Mouse (Mus musculus) ES-E14 (cell line): ENCODE data around the gene Ttyh2. TPM values are rescaled to one million over a fixed set of nuclear protein-coding genes. Genes with fewer than 3 reads are reported as not detected.
A peak's percentile ranks its signal among the peaks of the same experiment; 100 is the strongest.

Experiments
- DNase-seq: peaks from one replicate; pipeline ENCODE4 v3.0.0-alpha.2; 2013; ENCODE audit warnings: low read depth, low spot score
- H3K27ac ChIP-seq: 2 replicates; pipeline ENCODE4 v1.5.1; 2012; ENCODE audit warnings: low read depth, mild to moderate bottlenecking, low read length, moderate library complexity, mixed read lengths; ENCODE audit not compliant: poor library complexity, insufficient read depth, severe bottlenecking
- H3K36me3 ChIP-seq: 2 replicates; pipeline ENCODE4 v1.6.1; 2012; ENCODE audit warnings: mild to moderate bottlenecking, low read length, moderate library complexity, mixed read lengths; ENCODE audit not compliant: control insufficient read depth, poor library complexity, insufficient read depth, severe bottlenecking
- H3K4me1 ChIP-seq, 2 experiments: fragments of 150-350 bp in 1 of 2; sonication (generic) in 1 of 2; 2 replicates each; pipeline ENCODE4 v1.6.1; 2012; ENCODE audit warnings: low read length in 2 of 2, mild to moderate bottlenecking in 1 of 2, mixed read lengths in 1 of 2; ENCODE audit not compliant: control insufficient read depth in 2 of 2, insufficient read depth in 2 of 2, poor library complexity in 1 of 2
- H3K4me3 ChIP-seq, 2 experiments: fragments of 150-350 bp in 1 of 2; sonication (generic) in 1 of 2; 2 replicates each; pipeline ENCODE4 v1.5.1; 2012; ENCODE audit warnings: low read length in 2 of 2, low read depth in 1 of 2, mild to moderate bottlenecking in 1 of 2, mixed read lengths in 1 of 2; ENCODE audit not compliant: insufficient read depth in 1 of 2, poor library complexity in 1 of 2, severe bottlenecking in 1 of 2
- H3K9ac ChIP-seq: 2 replicates; pipeline ENCODE4 v1.6.1; 2012; ENCODE audit warnings: low read depth, mild to moderate bottlenecking, low read length, mixed read lengths; ENCODE audit not compliant: poor library complexity, insufficient read depth, severe bottlenecking
- H3K9me3 ChIP-seq: fragments of 150-350 bp; sonication (generic); 2 replicates; pipeline ENCODE4 v1.6.1; 2012; ENCODE audit warnings: low read depth, mild to moderate bottlenecking, low read length; ENCODE audit not compliant: control insufficient read depth, insufficient read depth
- CHD2 ChIP-seq: IDR thresholded peaks from 2 replicates; pipeline ENCODE4 v1.6.1; 2014; ENCODE audit warnings: mild to moderate bottlenecking, low read depth, low read length, inconsistent platforms
- HCFC1 ChIP-seq: IDR thresholded peaks from 2 replicates; pipeline ENCODE4 v1.6.1; 2012; ENCODE audit warnings: low read length, inconsistent platforms, borderline replicate concordance; ENCODE audit not compliant: insufficient read depth
- MAFK ChIP-seq: IDR thresholded peaks from 2 replicates; pipeline ENCODE4 v1.6.1; 2014; ENCODE audit warnings: mild to moderate bottlenecking, low read depth, low read length, inconsistent platforms; ENCODE audit not compliant: insufficient read depth
- ZC3H11A ChIP-seq: IDR thresholded peaks from 2 replicates; pipeline ENCODE4 v1.6.1; 2012; ENCODE audit warnings: low read depth, mild to moderate bottlenecking, inconsistent platforms, low read length, borderline replicate concordance
- ZNF384 ChIP-seq: IDR thresholded peaks from 2 replicates; pipeline ENCODE4 v1.6.1; 2012; ENCODE audit warnings: low read depth, low read length, inconsistent platforms
- in situ Hi-C, 2 experiments: fragments of 600-800 bp; cut with MboI; formaldehyde crosslinking; loops; one replicate each; pipeline ENCODE4 v1.15.1; 2025; ENCODE audit warnings: low sequenced_read_pairs in 2 of 2, inconsistent platforms in 1 of 2; ENCODE audit not compliant: unreplicated experiment in 2 of 2
- total RNA-seq: library from RNA; depleted of rRNA; stranded (reverse); fragments of 300-350 nt; gene quantifications from 2 replicates; pipeline ENCODE4 v1.2.3, GENCODE M21; 2012

Ttyh2 gene
- total RNA-seq, 1 experiment = 16.7 TPM

DNA sequence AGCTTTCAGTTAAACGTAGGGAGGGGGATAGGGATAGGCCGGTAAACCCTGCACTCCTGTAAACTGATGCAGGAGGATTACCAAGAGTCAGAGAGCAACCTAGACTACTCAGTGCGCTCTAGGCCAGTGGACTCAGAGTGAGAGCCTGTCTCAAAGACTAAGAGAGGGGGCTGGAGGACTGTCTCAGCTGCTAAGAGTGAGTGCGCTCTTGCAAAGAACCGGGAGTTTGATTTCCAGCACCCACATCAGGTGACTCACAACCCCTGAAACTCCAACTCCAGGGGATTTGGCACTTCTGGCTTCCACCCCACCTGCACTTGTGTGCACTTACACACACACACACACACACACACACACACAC is 52.6 kb downstream of the Ttyh2 start:
- TF ChIP-seq HCFC1 (no peak), ZC3H11A (no peak), ZNF384 (no peak)
- DNase-seq = no peak
- Histone ChIP-seq H3K9ac (no peak overlapping the region), H3K4me3 (no peak overlapping the region), H3K4me1 (peaks cover 11 to 20% of the 10 kb centered on the region in 2 experiments; a peak in 3 of 4 replicates), H3K36me3 (no peaks in the 10 kb centered on the region), H3K27ac (no peak overlapping the region), H3K9me3 (no peaks in the 10 kb centered on the region)
- in situ Hi-C loops = loop anchor here in 1 of 2 experiments (25.0 kb wide), 1 partner anchor 184 kb away; no protein-coding TSS in a partner anchor

DNA sequence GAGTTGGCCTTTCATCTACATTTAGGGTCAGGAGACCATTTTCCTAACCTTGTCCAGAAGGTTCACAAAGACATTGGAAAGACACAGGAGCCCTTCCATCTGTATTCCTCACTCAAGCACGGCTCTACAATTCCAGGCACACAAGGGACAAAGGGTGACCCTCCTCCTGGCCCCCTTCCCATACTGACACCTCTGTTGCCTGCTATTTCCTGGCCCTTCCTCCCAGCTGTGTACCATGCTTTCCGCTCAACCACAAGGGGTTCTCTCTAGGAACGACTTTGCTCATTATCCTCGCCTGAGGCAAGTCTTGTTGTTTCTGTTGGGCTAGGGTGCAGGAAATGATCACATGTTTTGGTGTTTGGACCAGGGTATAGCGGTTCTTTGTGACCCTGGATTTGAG is 53.1 kb downstream of the Ttyh2 start:
- Histone ChIP-seq H3K4me3 (no peak overlapping the region), H3K9ac (no peak overlapping the region), H3K9me3 (no peaks in the 10 kb centered on the region), H3K27ac (no peak overlapping the region), H3K4me1 (peaks cover 11 to 23% of the 10 kb centered on the region in 2 experiments; a peak in 3 of 4 replicates), H3K36me3 (no peaks in the 10 kb centered on the region)
- no peak for DNase-seq
- in situ Hi-C loops = loop anchor here in 1 of 2 experiments (25.0 kb wide), 1 partner anchor 184 kb away; no protein-coding TSS in a partner anchor
- no peak for TF ChIP-seq ZC3H11A
- no peak for TF ChIP-seq MAFK
- no peak for TF ChIP-seq ZNF384
- TF ChIP-seq HCFC1 = no peak
- no peak for TF ChIP-seq CHD2

DNA sequence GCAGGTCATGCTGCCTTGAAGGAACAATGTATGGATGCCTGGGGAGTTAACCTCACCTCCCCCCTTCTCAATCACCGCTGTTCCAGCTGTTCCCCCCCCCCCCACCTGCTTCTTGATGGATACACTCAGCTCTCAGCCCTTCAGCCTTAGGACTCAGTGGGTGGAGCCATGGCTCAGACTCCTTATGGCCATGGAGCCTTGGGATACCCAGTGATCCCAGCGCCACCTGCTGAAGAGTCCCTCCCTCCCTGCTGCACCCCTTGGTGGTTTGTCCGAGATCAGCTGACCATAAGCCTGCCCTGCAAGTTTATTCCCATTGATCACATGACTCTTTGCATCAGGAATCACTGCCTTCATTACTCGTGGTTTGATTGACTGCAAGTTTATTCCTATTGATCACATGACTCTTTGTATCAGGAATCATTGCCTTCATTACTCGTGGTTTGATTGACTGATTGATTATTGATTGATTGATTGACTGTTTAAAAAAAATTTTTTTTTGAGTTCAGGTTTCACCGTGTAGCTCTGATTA is 54.7 kb downstream of the Ttyh2 start:
- no peak for DNase-seq
- in situ Hi-C loops = loop anchor here in 1 of 2 experiments (25.0 kb wide), 1 partner anchor 182 kb away; no protein-coding TSS in a partner anchor
- H3K36me3 ChIP-seq = no peaks in the 10 kb centered on the region
- H3K4me3 ChIP-seq = no peak overlapping the region
- no peaks in the 10 kb centered on the region for H3K9me3 ChIP-seq
- H3K4me1 ChIP-seq = peaks cover 10 to 23% of the 10 kb centered on the region in 2 experiments; a peak in 3 of 4 replicates
- H3K9ac ChIP-seq = no peak overlapping the region
- TF ChIP-seq HCFC1 (no peak), ZNF384 (no peak), CHD2 (no peak), ZC3H11A (no peak), MAFK (no peak)
- no peak overlapping the region for H3K27ac ChIP-seq

DNA sequence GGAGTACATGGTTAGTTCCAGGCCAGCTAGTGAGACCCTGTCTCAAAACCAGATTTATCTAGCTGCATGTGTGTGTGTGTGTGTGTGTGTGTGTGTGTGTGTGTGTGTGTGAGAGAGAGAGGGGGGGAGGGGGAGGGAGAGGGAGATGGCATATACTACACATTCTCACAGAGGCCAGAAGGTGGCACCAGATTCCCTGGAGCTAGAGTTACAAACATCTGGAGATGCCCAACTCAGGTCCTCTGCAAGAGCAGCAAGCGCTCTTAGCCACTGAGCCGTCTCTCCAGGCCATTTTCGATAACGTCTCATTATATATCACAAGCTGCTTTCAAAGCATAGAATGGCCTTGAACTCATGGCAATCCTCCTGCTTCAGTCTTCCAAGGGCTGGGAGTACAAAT is 56.5 kb downstream of the Ttyh2 start:
- Histone ChIP-seq H3K27ac (no peak overlapping the region), H3K4me3 (no peak overlapping the region), H3K9me3 (no peaks in the 10 kb centered on the region), H3K9ac (no peak overlapping the region), H3K36me3 (no peaks in the 10 kb centered on the region), H3K4me1 (peaks cover 9 to 20% of the 10 kb centered on the region in 2 experiments; a peak in 3 of 4 replicates)
- in situ Hi-C loops = loop anchor here in 1 of 2 experiments (25.0 kb wide), 1 partner anchor 181 kb away; no protein-coding TSS in a partner anchor
- no peak for DNase-seq
- no peak for TF ChIP-seq HCFC1
- TF ChIP-seq CHD2 = no peak
- TF ChIP-seq ZNF384 = no peak
- no peak for TF ChIP-seq ZC3H11A
- no peak for TF ChIP-seq MAFK

DNA sequence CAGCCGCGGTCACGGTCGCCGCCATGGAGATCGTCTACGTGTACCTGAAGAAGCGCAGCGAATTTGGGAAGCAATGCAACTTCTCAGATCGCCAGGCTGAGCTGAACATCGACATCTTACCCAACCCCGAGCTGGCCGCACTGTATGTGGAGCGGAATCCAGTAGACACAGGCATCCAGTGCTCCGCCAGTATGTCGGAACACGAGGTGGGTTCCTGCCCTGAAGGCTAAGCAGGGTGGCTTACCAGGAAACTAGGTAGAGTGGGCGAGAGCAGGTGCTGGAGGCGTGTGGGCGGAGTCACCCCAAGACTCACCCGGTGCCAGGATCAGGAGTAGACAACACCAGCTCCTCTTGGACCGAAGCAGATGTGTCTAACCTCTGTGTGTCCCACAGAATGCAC is 57.7 kb downstream of the Ttyh2 start:
- H3K4me1 ChIP-seq = peaks cover 9 to 19% of the 10 kb centered on the region in 2 experiments; a peak in 3 of 4 replicates
- no peaks in the 10 kb centered on the region for H3K36me3 ChIP-seq
- peak overlapping the region; percentile 52 to 69 for H3K4me3 ChIP-seq
- H3K9me3 ChIP-seq = no peaks in the 10 kb centered on the region
- no peak for DNase-seq
- in situ Hi-C loops = loop anchor here in 1 of 2 experiments (25.0 kb wide), 1 partner anchor 179 kb away; no protein-coding TSS in a partner anchor
- TF ChIP-seq ZNF384 (no peak), HCFC1 (no peak), MAFK (no peak), ZC3H11A (no peak), CHD2 (no peak)
- peak overlapping the region; percentile 25 for H3K9ac ChIP-seq
- no peak overlapping the region for H3K27ac ChIP-seq
